Mouse (Mus musculus) liver, adult 10 weeks (tissue): Measurements from ENCODE around the gene Olfr297. TPM values are rescaled to one million over a fixed set of nuclear protein-coding genes. Genes with fewer than 3 reads are reported as not detected.

Source experiments
- polyA plus RNA-seq: library from polyadenylated mRNA; stranded (reverse); fragments of 350-450 nt; fragmentation: Illumina TruSeq; extraction: RNeasy Lipid Tissue Mini Kit (QIAGEN cat#74804); gene quantifications from one replicate; pipeline ENCODE4 v1.2.3, GENCODE M21; 2014; ENCODE audit warnings: low read depth, low replicate concordance

The Olfr297 gene
- polyA plus RNA-seq = not detected

DNA sequence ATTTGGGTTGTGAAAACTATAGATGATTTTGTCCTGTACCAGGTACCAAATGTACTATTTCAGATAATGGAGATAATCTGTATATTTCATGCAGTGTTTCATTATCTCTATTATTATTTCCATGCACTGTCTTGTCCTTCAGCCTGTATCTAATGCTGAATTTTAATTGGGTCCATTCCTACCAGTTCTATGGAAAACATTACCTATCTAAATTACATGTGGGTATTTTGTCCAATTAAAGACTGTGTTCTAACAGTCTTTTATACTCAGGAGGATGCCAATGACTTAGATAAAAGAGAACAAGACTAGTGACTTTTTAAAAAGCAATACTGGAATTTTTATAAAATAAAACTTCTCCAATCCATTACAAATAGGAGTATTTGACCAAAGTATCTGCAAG lies at the start of gene Olfr297:
Olfr297 (plus strand) TSS at position 301 of the 400 bp plus-strand sequence.

DNA sequence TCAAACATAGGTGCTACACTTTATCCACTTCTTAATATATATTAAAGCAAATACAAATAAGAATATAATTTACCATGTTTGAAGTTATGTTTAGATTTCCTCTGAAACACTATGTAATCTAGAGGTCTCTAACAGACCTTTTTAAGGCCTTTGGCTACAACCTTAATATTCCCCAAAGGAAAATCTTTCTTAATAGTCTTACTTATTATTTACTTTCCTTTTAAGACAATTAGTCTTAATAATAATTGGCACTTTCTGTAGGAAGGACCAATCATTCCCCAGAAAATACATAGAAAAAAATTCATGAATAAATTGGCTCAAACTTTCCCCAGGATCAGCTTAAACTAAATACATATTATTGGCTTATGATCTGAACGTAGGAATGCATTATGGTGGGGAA lies 27.4 kb upstream of the Olfr297 start, which contains the start of gene Olfr298:
Olfr298 (minus strand) TSS at position 101 of the 400 bp plus-strand sequence.

Other genes with a start within 250 kb of the Olfr297 start
- not detected for gene Olfr310, start 242.8 kb upstream of the Olfr297 start, polyA plus RNA-seq
- not detected for gene Olfr309, start 206.3 kb upstream of the Olfr297 start, polyA plus RNA-seq
- gene Olfr308, start 194.3 kb upstream of the Olfr297 start, polyA plus RNA-seq = not detected
- not detected for gene Olfr307, start 182.4 kb upstream of the Olfr297 start, polyA plus RNA-seq
- gene Olfr305, start 153.0 kb upstream of the Olfr297 start, polyA plus RNA-seq = not detected
- gene Olfr304, start 133.3 kb upstream of the Olfr297 start, polyA plus RNA-seq = not detected
- gene Olfr303, start 122.2 kb upstream of the Olfr297 start, polyA plus RNA-seq = not detected
- not detected for gene Olfr301, start 116.1 kb upstream of the Olfr297 start, polyA plus RNA-seq
- not detected for gene Olfr299, start 60.0 kb upstream of the Olfr297 start, polyA plus RNA-seq
- gene Olfr298, start 27.5 kb upstream of the Olfr297 start, polyA plus RNA-seq = not detected
- gene Olfr295, start 63.9 kb downstream of the Olfr297 start, polyA plus RNA-seq = not detected
- not detected for gene Olfr294, start 96.7 kb downstream of the Olfr297 start, polyA plus RNA-seq
- gene Olfr293, start 129.1 kb downstream of the Olfr297 start, polyA plus RNA-seq = not detected
- gene Olfr292, start 168.4 kb downstream of the Olfr297 start, polyA plus RNA-seq = not detected